Mouse (Mus musculus): ENCODE data around the gene Unc79. TPM values are rescaled to one million over a fixed set of nuclear protein-coding genes. Genes with fewer than 3 reads are reported as not detected.

Gene Unc79
- polyA plus RNA-seq, 1 experiment from 2014 or later = 0.36 TPM

GRCm38 (mm10) chr12:103142550-103143010, 193.9 kb downstream of the Unc79 start:
- no peak overlapping the region for H3K4me3 ChIP-seq
- ATAC-seq (ENCODE audit: borderline replicate concordance, extremely low read depth, low FRiP score, low TSS enrichment) = no peak
- WGBS = 43% methylated on average over 9 of the region's 9 CpGs

DNA sequence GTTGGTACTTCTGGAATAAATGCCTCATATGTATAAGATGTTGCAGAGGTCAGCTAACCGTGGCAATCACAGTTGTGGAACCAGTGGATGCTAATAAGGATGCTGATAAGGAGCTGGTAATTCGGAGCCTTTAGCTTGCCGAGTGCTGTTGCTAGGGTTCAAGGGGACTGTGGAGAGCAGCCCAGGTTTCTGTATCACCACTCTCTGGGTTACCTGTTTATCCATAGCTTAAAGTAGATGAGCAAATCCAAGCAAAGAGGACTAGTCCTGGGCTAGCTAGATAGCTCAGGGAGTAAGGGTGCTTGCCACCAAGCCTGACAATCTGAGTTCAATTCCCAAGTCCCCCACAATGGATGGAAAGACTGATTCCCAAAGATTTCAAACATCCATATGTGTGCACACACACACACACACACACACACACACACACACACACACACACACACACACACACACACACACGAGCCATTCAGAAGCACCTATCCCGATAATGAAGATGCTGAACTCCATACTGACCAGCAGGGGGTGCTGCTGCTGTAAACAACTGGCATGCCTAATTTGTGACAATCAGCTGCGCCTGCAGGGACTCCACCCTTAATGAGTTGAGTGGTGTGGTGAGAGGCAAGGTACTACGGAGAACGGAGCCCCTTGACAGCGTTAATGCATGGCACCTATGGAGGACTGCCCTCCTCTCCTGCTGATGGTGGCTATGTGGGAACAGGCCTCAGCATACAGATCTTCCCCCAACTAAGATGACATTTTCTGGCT, 195.3 kb downstream of the Unc79 start:
- no peak overlapping the region for H3K4me2 ChIP-seq
- H3K9me3 ChIP-seq = no peaks in the 10 kb centered on the region
- no peak overlapping the region for H3K27ac ChIP-seq
- no peak for ATAC-seq (ENCODE audit: borderline replicate concordance, extremely low read depth, low FRiP score, low TSS enrichment)
- WGBS = 26% methylated on average over 9 of the region's 9 CpGs
- H3K4me1 ChIP-seq = 0 out of 2 replicates have a peak, but pooled peaks cover 3% of the 10 kb centered on the region
- no peak overlapping the region for H3K4me3 ChIP-seq
- no peak overlapping the region for H3K9ac ChIP-seq
- H3K27me3 ChIP-seq = no peaks in the 10 kb centered on the region
- no peaks in the 10 kb centered on the region for H3K36me3 ChIP-seq

More at GRCm38 (mm10) chr12:103142550-103143010, 193.9 kb downstream of the Unc79 start:
- no peaks in the 10 kb centered on the region for H3K36me3 ChIP-seq
- H3K4me1 ChIP-seq = 0 out of 2 replicates have a peak, but pooled peaks cover 3% of the 10 kb centered on the region
- H3K27me3 ChIP-seq = no peaks in the 10 kb centered on the region
- no peak overlapping the region for H3K4me2 ChIP-seq
- H3K9ac ChIP-seq = no peak overlapping the region
- no peak overlapping the region for H3K27ac ChIP-seq
- no peaks in the 10 kb centered on the region for H3K9me3 ChIP-seq

DNA sequence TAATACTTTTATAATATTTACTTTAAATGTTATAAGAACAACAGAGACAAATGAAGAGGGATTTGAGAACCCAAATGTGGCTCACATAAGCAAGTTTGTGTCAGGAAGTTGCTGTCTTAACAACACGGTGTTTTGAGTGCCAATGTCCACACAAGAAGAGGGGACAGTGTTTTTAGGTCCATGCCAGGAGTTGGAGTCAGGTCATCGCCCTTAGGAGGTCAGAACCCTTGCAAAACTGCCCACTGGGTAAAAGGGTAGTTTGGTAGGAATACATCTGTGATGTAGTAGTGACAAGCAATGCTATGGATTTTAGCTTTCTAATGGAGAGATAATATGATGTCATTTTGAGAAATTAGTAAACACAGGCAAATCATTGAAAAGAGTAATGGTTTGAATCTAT, 201.6 kb downstream of the Unc79 start:
- Histone ChIP-seq H3K9me3 (no peaks in the 10 kb centered on the region), H3K9ac (no peak overlapping the region), H3K4me3 (no peak overlapping the region), H3K4me2 (no peak overlapping the region), H3K4me1 (no peaks in the 10 kb centered on the region), H3K27me3 (no peaks in the 10 kb centered on the region), H3K36me3 (no peaks in the 10 kb centered on the region), H3K27ac (no peak overlapping the region)
- ATAC-seq (ENCODE audit: borderline replicate concordance, extremely low read depth, low FRiP score, low TSS enrichment) = no peak
- 53% methylated on average over 2 of the region's 2 CpGs for WGBS

GRCm38 (mm10) chr12:103154927-103155326, 206.3 kb downstream of the Unc79 start:
- no peak overlapping the region for H3K4me2 ChIP-seq
- H3K27ac ChIP-seq = no peak overlapping the region
- no peaks in the 10 kb centered on the region for H3K9me3 ChIP-seq
- H3K9ac ChIP-seq = no peak overlapping the region
- no peak overlapping the region for H3K4me3 ChIP-seq
- no peaks in the 10 kb centered on the region for H3K27me3 ChIP-seq
- WGBS = 51% methylated on average over 2 of the region's 2 CpGs
- ATAC-seq (ENCODE audit: borderline replicate concordance, extremely low read depth, low FRiP score, low TSS enrichment) = no peak
- H3K4me1 ChIP-seq = no peaks in the 10 kb centered on the region
- no peaks in the 10 kb centered on the region for H3K36me3 ChIP-seq

- Histone ChIP-seq H3K36me3 (no peaks in the 10 kb centered on the region), H3K4me2 (no peak overlapping the region), H3K9ac (no peak overlapping the region), H3K27ac (no peak overlapping the region), H3K27me3 (no peaks in the 10 kb centered on the region), H3K4me3 (no peak overlapping the region), H3K9me3 (no peaks in the 10 kb centered on the region), H3K4me1 (no peaks in the 10 kb centered on the region)
- no peak for ATAC-seq (ENCODE audit: borderline replicate concordance, extremely low read depth, low FRiP score, low TSS enrichment)
- WGBS = 51% methylated on average over 3 of the region's 3 CpGs
These were observed 206.7 kb downstream of the Unc79 start for GRCm38 (mm10) chr12:103155406-103155805.

GRCm38 (mm10) chr12:103157129-103157910, 208.7 kb downstream of the Unc79 start:
- H3K4me3 ChIP-seq = no peak overlapping the region
- H3K4me2 ChIP-seq = no peak overlapping the region
- no peaks in the 10 kb centered on the region for H3K36me3 ChIP-seq
- no peak overlapping the region for H3K27ac ChIP-seq
- H3K9ac ChIP-seq = no peak overlapping the region
- no peaks in the 10 kb centered on the region for H3K27me3 ChIP-seq
- ATAC-seq (ENCODE audit: borderline replicate concordance, extremely low read depth, low FRiP score, low TSS enrichment) = no peak
- H3K4me1 ChIP-seq = no peaks in the 10 kb centered on the region
- 64% methylated on average over 18 of the region's 18 CpGs for WGBS
- no peaks in the 10 kb centered on the region for H3K9me3 ChIP-seq

DNA sequence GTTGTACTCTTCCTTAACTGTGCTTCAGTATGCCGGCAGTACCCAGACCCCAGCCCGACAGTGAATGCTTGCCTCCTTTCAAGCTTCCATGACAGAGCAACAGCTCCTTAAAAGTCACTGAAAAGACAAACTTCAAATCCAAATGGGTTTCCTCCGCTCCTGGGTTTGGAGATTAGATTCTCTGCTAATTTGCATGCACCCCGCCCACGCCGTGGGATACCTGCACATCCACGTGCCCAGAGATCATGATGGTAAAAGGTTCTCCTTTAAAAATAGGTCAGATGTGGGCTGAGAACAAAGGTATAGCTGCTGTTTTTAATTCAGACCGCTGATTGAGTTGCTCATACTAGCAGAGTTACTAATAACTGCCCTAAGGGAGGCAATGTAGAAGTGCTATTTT, 210.4 kb downstream of the Unc79 start:
- H3K9ac ChIP-seq = no peak overlapping the region
- whole genome bisulfite sequencing = 61% methylated on average over 8 of the region's 8 CpGs
- H3K9me3 ChIP-seq = no peaks in the 10 kb centered on the region
- H3K4me3 ChIP-seq = no peak overlapping the region
- H3K4me2 ChIP-seq = no peak overlapping the region
- H3K27me3 ChIP-seq = no peaks in the 10 kb centered on the region
- no peak for ATAC-seq (ENCODE audit: borderline replicate concordance, extremely low read depth, low FRiP score, low TSS enrichment)
- no peaks in the 10 kb centered on the region for H3K4me1 ChIP-seq
- no peak overlapping the region for H3K27ac ChIP-seq
- H3K36me3 ChIP-seq = no peaks in the 10 kb centered on the region

DNA sequence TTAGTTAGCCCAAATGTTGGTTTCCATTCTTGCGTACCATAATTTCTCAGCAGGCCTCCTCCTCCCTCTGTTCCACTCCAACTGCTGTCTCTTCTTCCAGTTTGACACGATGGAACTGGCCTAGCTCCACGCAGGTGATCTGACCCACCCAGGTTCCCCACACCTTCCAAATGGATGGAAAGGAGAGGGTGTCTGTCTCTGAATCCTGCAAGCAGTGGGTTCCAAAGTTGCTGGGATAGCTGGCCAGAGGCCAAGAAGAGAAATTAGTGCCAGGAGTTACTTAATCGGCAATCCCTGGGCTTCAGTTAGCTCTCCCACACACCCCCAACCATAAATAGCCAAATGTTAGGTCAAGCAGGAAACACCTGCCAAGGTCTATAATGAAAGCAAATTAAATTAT, 212.1 kb downstream of the Unc79 start:
- Histone ChIP-seq H3K4me1 (no peaks in the 10 kb centered on the region), H3K27me3 (no peaks in the 10 kb centered on the region), H3K4me2 (no peak overlapping the region), H3K9ac (no peak overlapping the region), H3K4me3 (no peak overlapping the region), H3K27ac (no peak overlapping the region), H3K9me3 (no peaks in the 10 kb centered on the region), H3K36me3 (no peaks in the 10 kb centered on the region)
- ATAC-seq (ENCODE audit: borderline replicate concordance, extremely low read depth, low FRiP score, low TSS enrichment) = no peak
- 72% methylated on average over 4 of the region's 4 CpGs for WGBS

DNA sequence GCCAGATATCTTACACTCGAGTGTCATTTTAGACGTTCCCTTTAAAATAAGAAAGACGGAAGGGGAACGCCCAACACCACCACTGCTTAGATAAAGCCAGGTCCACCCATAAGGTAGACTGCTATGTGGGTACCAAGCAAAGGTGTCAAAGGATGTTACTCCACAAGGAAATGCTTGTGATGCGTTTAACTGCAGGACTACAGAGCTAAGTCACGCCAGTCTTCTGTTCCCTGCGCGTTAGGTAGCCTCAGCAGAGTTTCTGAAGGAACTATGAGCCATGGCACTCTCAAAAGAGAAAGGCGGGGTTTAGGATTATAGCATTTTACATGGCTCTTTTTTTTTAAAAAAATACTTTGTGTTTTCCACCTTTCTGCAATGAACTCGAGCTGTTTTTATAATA, 214.9 kb downstream of the Unc79 start:
- Histone ChIP-seq H3K9me3 (no peaks in the 10 kb centered on the region), H3K27ac (no peak overlapping the region), H3K36me3 (no peaks in the 10 kb centered on the region), H3K27me3 (no peaks in the 10 kb centered on the region), H3K4me3 (no peak overlapping the region), H3K9ac (no peak overlapping the region), H3K4me1 (no peaks in the 10 kb centered on the region), H3K4me2 (no peak overlapping the region)
- no peak for ATAC-seq (ENCODE audit: borderline replicate concordance, extremely low read depth, low FRiP score, low TSS enrichment)
- 77% methylated on average over 10 of the region's 10 CpGs for WGBS

GRCm38 (mm10) chr12:103164101-103165030, 215.7 kb downstream of the Unc79 start:
- Histone ChIP-seq H3K9ac (no peak overlapping the region), H3K4me3 (no peak overlapping the region), H3K4me1 (no peaks in the 10 kb centered on the region), H3K27ac (no peak overlapping the region), H3K9me3 (no peaks in the 10 kb centered on the region), H3K4me2 (no peak overlapping the region), H3K36me3 (no peaks in the 10 kb centered on the region), H3K27me3 (no peaks in the 10 kb centered on the region)
- ATAC-seq (ENCODE audit: borderline replicate concordance, extremely low read depth, low FRiP score, low TSS enrichment) = no peak
- 60% methylated on average over 14 of the region's 14 CpGs for WGBS

GRCm38 (mm10) chr12:103168892-103169291, 220.2 kb downstream of the Unc79 start:
- ATAC-seq (ENCODE audit: borderline replicate concordance, extremely low read depth, low FRiP score, low TSS enrichment) = no peak
- H3K4me3 ChIP-seq = no peak overlapping the region
- no peak overlapping the region for H3K27ac ChIP-seq
- no peaks in the 10 kb centered on the region for H3K36me3 ChIP-seq
- no peaks in the 10 kb centered on the region for H3K27me3 ChIP-seq
- H3K4me2 ChIP-seq = no peak overlapping the region
- H3K4me1 ChIP-seq = no peaks in the 10 kb centered on the region
- no peaks in the 10 kb centered on the region for H3K9me3 ChIP-seq
- WGBS = 49% methylated on average over 12 of the region's 12 CpGs
- H3K9ac ChIP-seq = no peak overlapping the region
